Mouse (Mus musculus): Measurements from ENCODE around the gene Uckl1. TPM values are rescaled to one million over a fixed set of nuclear protein-coding genes. Genes with fewer than 3 reads are reported as not detected.

Uckl1 gene
- polyA plus RNA-seq, 1 experiment from 2014 or later = 32.7 TPM

- H3K4me3 ChIP-seq = no peak overlapping the region
- no peaks in the 10 kb centered on the region for H3K9me3 ChIP-seq (replicated peaks)
- H3K27me3 ChIP-seq (replicated peaks) = peaks cover 33% of the 10 kb centered on the region
- no peak overlapping the region for H3K9ac ChIP-seq
- peaks cover 49% of the 10 kb centered on the region for H3K4me1 ChIP-seq
- peak overlapping the region; percentile 96; the same call in 1 of the 2 replicates for H3K4me2 ChIP-seq
- 46% methylated on average over 7 of the region's 7 CpGs for WGBS (ENCODE audit: insufficient replicate concordance)
- ATAC-seq = no peak
- H3K27ac ChIP-seq = no peak overlapping the region
- no peaks in the 10 kb centered on the region for H3K36me3 ChIP-seq
Observed at GRCm38 (mm10) chr2:181597378-181598061, 12.8 kb upstream of the Uckl1 start.

GRCm38 (mm10) chr2:181596221-181596960 is 11.7 kb upstream of the Uckl1 start:
- peaks cover 48% of the 10 kb centered on the region for H3K4me1 ChIP-seq
- H3K27ac ChIP-seq = no peak overlapping the region
- no peaks in the 10 kb centered on the region for H3K9me3 ChIP-seq (replicated peaks)
- no peak overlapping the region for H3K9ac ChIP-seq
- H3K4me2 ChIP-seq = no peak overlapping the region
- ATAC-seq = no peak
- no peak overlapping the region for H3K4me3 ChIP-seq
- WGBS (ENCODE audit: insufficient replicate concordance) = 49% methylated on average over 6 of the region's 6 CpGs
- peaks cover 33% of the 10 kb centered on the region for H3K27me3 ChIP-seq (replicated peaks)
- no peaks in the 10 kb centered on the region for H3K36me3 ChIP-seq

- Histone ChIP-seq H3K27ac (no peak overlapping the region), H3K27me3 (replicated peaks) (peaks cover 30% of the 10 kb centered on the region), H3K4me1 (peaks cover 54% of the 10 kb centered on the region), H3K36me3 (peaks cover 6% of the 10 kb centered on the region), H3K9me3 (replicated peaks) (no peaks in the 10 kb centered on the region), H3K4me2 (no peak overlapping the region), H3K4me3 (no peak overlapping the region), H3K9ac (no peak overlapping the region)
- no peak for ATAC-seq
- 54% methylated on average over 4 of the region's 4 CpGs for WGBS (ENCODE audit: insufficient replicate concordance)
Observed at GRCm38 (mm10) chr2:181594946-181595696, 10.4 kb upstream of the Uckl1 start.

GRCm38 (mm10) chr2:181593937-181594336 is 9.2 kb upstream of the Uckl1 start:
- Histone ChIP-seq H3K4me3 (no peak overlapping the region), H3K4me1 (peaks cover 47% of the 10 kb centered on the region), H3K27me3 (replicated peaks) (peaks cover 20% of the 10 kb centered on the region), H3K9me3 (replicated peaks) (no peaks in the 10 kb centered on the region), H3K27ac (no peak overlapping the region), H3K9ac (no peak overlapping the region), H3K4me2 (no peak overlapping the region), H3K36me3 (peaks cover 17% of the 10 kb centered on the region)
- no peak for ATAC-seq

- under 1% methylated on average over 6 of the region's 6 CpGs for WGBS (ENCODE audit: insufficient replicate concordance)
- Histone ChIP-seq H3K27me3 (replicated peaks) (peaks cover 11% of the 10 kb centered on the region), H3K36me3 (peaks cover 27% of the 10 kb centered on the region), H3K27ac (peak overlapping the region; percentile 85), H3K9me3 (replicated peaks) (no peaks in the 10 kb centered on the region), H3K4me1 (peaks cover 38% of the 10 kb centered on the region), H3K4me3 (peak overlapping the region; percentile 87), H3K4me2 (peak overlapping the region; percentile 98), H3K9ac (peak overlapping the region; percentile 87)
- ATAC-seq = peak; percentile 16
Observed at GRCm38 (mm10) chr2:181593042-181593421, 8.3 kb upstream of the Uckl1 start.

GRCm38 (mm10) chr2:181592231-181593041 is 7.7 kb upstream of the Uckl1 start, which contains the start of gene Zfp512b:
Zfp512b (minus strand) TSS chr2:181592803.
- Histone ChIP-seq H3K27me3 (replicated peaks) (0 out of 2 replicates have a peak, but pooled peaks cover 5% of the 10 kb centered on the region), H3K9ac (peak within 1 kb of the TSS; percentile 87)
- under 1% methylated on average over 92 of the region's 97 CpGs for WGBS (ENCODE audit: insufficient replicate concordance)

GRCm38 (mm10) chr2:181591528-181592085 is 6.9 kb upstream of the Uckl1 start, which contains the start of gene Prpf6:
Prpf6 (plus strand) TSS chr2:181591868.
- WGBS (ENCODE audit: insufficient replicate concordance) = 8% methylated on average over 5 of the region's 5 CpGs
- H3K27me3 ChIP-seq (replicated peaks) = no peaks in the 10 kb centered on the region
- ATAC-seq = peak; percentile 42; the same call in 1 of the 2 replicates

More at GRCm38 (mm10) chr2:181592231-181593041, 7.7 kb upstream of the Uckl1 start, which contains the start of gene Zfp512b:
- peaks cover 32% of the 10 kb centered on the region for H3K36me3 ChIP-seq
- H3K9me3 ChIP-seq (replicated peaks) = no peaks in the 10 kb centered on the region
- ATAC-seq = peak; percentile 59
- H3K4me1 ChIP-seq = peaks cover 34% of the 10 kb centered on the region
- peak within 1 kb of the TSS; percentile 85 for H3K27ac ChIP-seq
- peak within 1 kb of the TSS; percentile 87 for H3K4me3 ChIP-seq
- H3K4me2 ChIP-seq = peak within 1 kb of the TSS; percentile 98

GRCm38 (mm10) chr2:181590471-181590870 is 5.8 kb upstream of the Uckl1 start:
- Histone ChIP-seq H3K4me3 (no peak overlapping the region), H3K4me2 (0 out of 2 replicates have a peak overlapping the region, but pooled peaks have one; percentile 98), H3K9ac (no peak overlapping the region), H3K36me3 (peaks cover 51% of the 10 kb centered on the region), H3K4me1 (peaks cover 34% of the 10 kb centered on the region), H3K27me3 (replicated peaks) (no peaks in the 10 kb centered on the region), H3K27ac (no peak overlapping the region), H3K9me3 (replicated peaks) (no peaks in the 10 kb centered on the region)
- WGBS (ENCODE audit: insufficient replicate concordance) = 80% methylated on average over 5 of the region's 5 CpGs
- no peak for ATAC-seq

More at GRCm38 (mm10) chr2:181591528-181592085, 6.9 kb upstream of the Uckl1 start, which contains the start of gene Prpf6:
- Histone ChIP-seq H3K36me3 (peaks cover 39% of the 10 kb centered on the region), H3K9me3 (replicated peaks) (no peaks in the 10 kb centered on the region), H3K9ac (peak within 1 kb of the TSS; percentile 87), H3K27ac (peak within 1 kb of the TSS; percentile 85), H3K4me2 (peak within 1 kb of the TSS; percentile 98), H3K4me3 (peak within 1 kb of the TSS; percentile 87), H3K4me1 (peaks cover 34% of the 10 kb centered on the region)

- peaks cover 58% of the 10 kb centered on the region for H3K36me3 ChIP-seq
- no peak overlapping the region for H3K27ac ChIP-seq
- no peaks in the 10 kb centered on the region for H3K9me3 ChIP-seq (replicated peaks)
- H3K9ac ChIP-seq = no peak overlapping the region
- 94% methylated on average over 9 of the region's 9 CpGs for WGBS (ENCODE audit: insufficient replicate concordance)
- H3K4me2 ChIP-seq = no peak overlapping the region
- no peak overlapping the region for H3K4me3 ChIP-seq
- no peak for ATAC-seq
- H3K27me3 ChIP-seq (replicated peaks) = no peaks in the 10 kb centered on the region
- peaks cover 34% of the 10 kb centered on the region for H3K4me1 ChIP-seq
Observed at GRCm38 (mm10) chr2:181589732-181590105, 5.0 kb upstream of the Uckl1 start.

- Histone ChIP-seq H3K36me3 (peaks cover 64% of the 10 kb centered on the region), H3K4me1 (peaks cover 34% of the 10 kb centered on the region), H3K27ac (no peak overlapping the region), H3K27me3 (replicated peaks) (no peaks in the 10 kb centered on the region), H3K9ac (no peak overlapping the region), H3K9me3 (replicated peaks) (no peaks in the 10 kb centered on the region), H3K4me2 (no peak overlapping the region), H3K4me3 (no peak overlapping the region)
- WGBS (ENCODE audit: insufficient replicate concordance) = 82% methylated on average over 10 of the region's 10 CpGs
- ATAC-seq = no peak
Observed at GRCm38 (mm10) chr2:181589011-181589731, 4.5 kb upstream of the Uckl1 start.
